Mouse (Mus musculus): Measurements from ENCODE around the gene Tubgcp6.

- no peak for TF ChIP-seq POLR2A (IDR thresholded peaks at IDR 0.05; ENCODE audit: insufficient read depth, low read depth, low read length)
- no peak for TF ChIP-seq CTCF (IDR thresholded peaks at IDR 0.05)
- TF ChIP-seq EP300 (IDR thresholded peaks at IDR 0.05; ENCODE audit: insufficient read depth, low read depth, low read length), result no peak
Observed at GRCm38 (mm10) chr15:89149271-89150040, 26.5 kb upstream of the Tubgcp6 start, which contains the start of gene Mapk11.
